Mouse (Mus musculus) liver, embryonic 11.5 days (tissue): ENCODE results near the gene Arhgap45. TPM values are rescaled to one million over a fixed set of nuclear protein-coding genes. Genes with fewer than 3 reads are reported as not detected.

Experiments
- ATAC-seq: fragments of 200-750 bp; cut with Nextera tagmentation; replicated peaks from 2 replicates; pipeline ENCODE4 v1.8.0; 2017; ENCODE audit warnings: moderate number of reproducible peaks, mild to moderate bottlenecking, moderate TSS enrichment, moderate library complexity; ENCODE audit not compliant: low FRiP score
- DNase-seq: peaks from one replicate; pipeline ENCODE4 v3.0.0-alpha.2; 2017; ENCODE audit warnings: low spot score
- H3K27ac ChIP-seq: fragments of 300-500 bp; sonication (generic); 2 replicates; pipeline ENCODE4 v1.5.1; 2014; ENCODE audit warnings: mild to moderate bottlenecking, low read depth, low read length, control low read depth
- H3K27me3 ChIP-seq: fragments of 300-500 bp; sonication (generic); replicated peaks from 2 replicates; pipeline ENCODE4 v1.6.1; 2014; ENCODE audit warnings: low read length, mixed read lengths; ENCODE audit not compliant: control insufficient read depth, insufficient read depth
- H3K36me3 ChIP-seq: fragments of 300-500 bp; sonication (generic); 2 replicates; pipeline ENCODE4 v1.6.1; 2014; ENCODE audit warnings: mild to moderate bottlenecking, low read length, moderate library complexity, mixed read lengths; ENCODE audit not compliant: control insufficient read depth, insufficient read depth
- H3K4me1 ChIP-seq: fragments of 300-500 bp; sonication (generic); replicated peaks from 2 replicates; pipeline ENCODE4 v1.6.1; 2014; ENCODE audit warnings: low read length, mixed read lengths; ENCODE audit not compliant: control insufficient read depth, insufficient read depth
- H3K4me2 ChIP-seq: fragments of 300-500 bp; sonication (generic); 2 replicates; pipeline ENCODE4 v1.6.1; 2014; ENCODE audit warnings: mild to moderate bottlenecking, control low read depth, moderate library complexity
- H3K4me3 ChIP-seq: fragments of 300-500 bp; sonication (generic); 2 replicates; pipeline ENCODE4 v1.5.1; 2014; ENCODE audit warnings: low read depth, low read length, control low read depth
- H3K9ac ChIP-seq: fragments of 300-500 bp; sonication (generic); 2 replicates; pipeline ENCODE4 v1.6.1; 2014; ENCODE audit warnings: low read depth, low read length, control low read depth
- H3K9me3 ChIP-seq: fragments of 300-500 bp; sonication (generic); 2 replicates; pipeline ENCODE4 v1.6.1; 2016; ENCODE audit warnings: low read length, inconsistent platforms, mixed read lengths; ENCODE audit not compliant: control insufficient read depth
- WGBS: fragments of 180-500 bp; shearing (Covaris S2); extraction: QIAGEN DNeasy Blood & Tissue Kit; methylation state at CpG from one replicate; pipeline ENCODE4 v1.1.7; 2014; 5-methylcytosine and 5-hydroxymethylcytosine counted together
- polyA plus RNA-seq: library from polyadenylated mRNA; unstranded; fragments of >200 nt; fragmentation: Nextera tagmentation; extraction: Ambion mirVana; gene quantifications from 2 replicates; pipeline ENCODE4 v1.2.1, GENCODE M21; 2014

The Arhgap45 gene
- polyA plus RNA-seq, 1 experiment from 2014 or later: 29.4 TPM

GRCm38 (mm10) chr10:80055364-80055763 lies 38.9 kb downstream of the Arhgap45 start:
- Histone ChIP-seq H3K27ac (no peak overlapping the region; the same call in 1 of the 2 replicates), H3K9me3 (no peaks in the 10 kb centered on the region), H3K36me3 (peaks cover 36% of the 10 kb centered on the region), H3K4me1 (peaks cover 36% of the 10 kb centered on the region), H3K9ac (peak overlapping the region; percentile 99), H3K27me3 (no peaks in the 10 kb centered on the region), H3K4me3 (peak overlapping the region; percentile 98), H3K4me2 (peak overlapping the region; percentile 96)
- ATAC-seq (no peak), DNase-seq (no peak)
- 80% methylated on average over 5 of the region's 5 CpGs for WGBS

- 56% methylated on average over 9 of the region's 10 CpGs for WGBS
- H3K27me3 ChIP-seq: no peaks in the 10 kb centered on the region
- H3K4me1 ChIP-seq: peaks cover 31% of the 10 kb centered on the region
- DNase-seq (no peak), ATAC-seq (no peak)
- H3K9me3 ChIP-seq: no peaks in the 10 kb centered on the region
- peak overlapping the region; percentile 98; the same call in 1 of the 2 replicates for H3K4me3 ChIP-seq
- H3K27ac ChIP-seq: no peak overlapping the region
- H3K9ac ChIP-seq: peak overlapping the region; percentile 99
- H3K36me3 ChIP-seq: peaks cover 40% of the 10 kb centered on the region
- H3K4me2 ChIP-seq: peak overlapping the region; percentile 96
Observed at GRCm38 (mm10) chr10:80055891-80056290, 39.4 kb downstream of the Arhgap45 start.

GRCm38 (mm10) chr10:80056506-80056905 lies 40.1 kb downstream of the Arhgap45 start:
- DNase-seq (no peak), ATAC-seq (no peak)
- no peaks in the 10 kb centered on the region for H3K27me3 ChIP-seq
- 0 out of 2 replicates have a peak overlapping the region, but pooled peaks have one; percentile 3 for H3K4me3 ChIP-seq
- no peaks in the 10 kb centered on the region for H3K9me3 ChIP-seq
- H3K27ac ChIP-seq: no peak overlapping the region; the same call in 1 of the 2 replicates
- no peak overlapping the region for H3K4me2 ChIP-seq
- peaks cover 25% of the 10 kb centered on the region for H3K4me1 ChIP-seq
- 89% methylated on average over 4 of the region's 4 CpGs for WGBS
- peaks cover 40% of the 10 kb centered on the region for H3K36me3 ChIP-seq
- no peak overlapping the region for H3K9ac ChIP-seq

GRCm38 (mm10) chr10:80056976-80057682 lies 40.7 kb downstream of the Arhgap45 start:
- Histone ChIP-seq H3K4me2 (no peak overlapping the region), H3K27ac (no peak overlapping the region; the same call in 1 of the 2 replicates), H3K9me3 (no peaks in the 10 kb centered on the region), H3K4me1 (peaks cover 19% of the 10 kb centered on the region), H3K4me3 (no peak overlapping the region), H3K9ac (no peak overlapping the region), H3K36me3 (peaks cover 42% of the 10 kb centered on the region), H3K27me3 (no peaks in the 10 kb centered on the region)
- no peak for DNase-seq
- no peak for ATAC-seq
- WGBS: 92% methylated on average over 27 of the region's 27 CpGs

- H3K9ac ChIP-seq: no peak overlapping the region
- H3K27me3 ChIP-seq: no peaks in the 10 kb centered on the region
- H3K4me2 ChIP-seq: no peak overlapping the region
- ATAC-seq (no peak), DNase-seq (no peak)
- WGBS: 85% methylated on average over 30 of the region's 30 CpGs
- no peak overlapping the region for H3K4me3 ChIP-seq
- H3K4me1 ChIP-seq: peaks cover 13% of the 10 kb centered on the region
- no peak overlapping the region for H3K27ac ChIP-seq
- no peaks in the 10 kb centered on the region for H3K9me3 ChIP-seq
- peaks cover 48% of the 10 kb centered on the region for H3K36me3 ChIP-seq
Observed at GRCm38 (mm10) chr10:80057683-80058326, 41.4 kb downstream of the Arhgap45 start.

GRCm38 (mm10) chr10:80063104-80063503 lies 46.7 kb downstream of the Arhgap45 start:
- no peaks in the 10 kb centered on the region for H3K9me3 ChIP-seq
- H3K4me2 ChIP-seq: no peak overlapping the region
- H3K36me3 ChIP-seq: peaks cover 51% of the 10 kb centered on the region
- ATAC-seq (no peak), DNase-seq (no peak)
- WGBS: 93% methylated on average over 5 of the region's 5 CpGs
- no peak overlapping the region for H3K27ac ChIP-seq
- H3K27me3 ChIP-seq: no peaks in the 10 kb centered on the region
- H3K4me1 ChIP-seq: no peaks in the 10 kb centered on the region
- no peak overlapping the region for H3K9ac ChIP-seq
- no peak overlapping the region for H3K4me3 ChIP-seq

GRCm38 (mm10) chr10:80063877-80064650 lies 47.6 kb downstream of the Arhgap45 start:
- no peak overlapping the region for H3K27ac ChIP-seq
- no peaks in the 10 kb centered on the region for H3K4me1 ChIP-seq
- 85% methylated on average over 23 of the region's 23 CpGs for WGBS

GRCm38 (mm10) chr10:80069251-80069650 lies 52.8 kb downstream of the Arhgap45 start:
- H3K27me3 ChIP-seq: no peaks in the 10 kb centered on the region
- H3K4me2 ChIP-seq: no peak overlapping the region
- H3K4me1 ChIP-seq: peaks cover 23% of the 10 kb centered on the region
- DNase-seq: no peak
- WGBS: 93% methylated on average over 6 of the region's 7 CpGs
- H3K27ac ChIP-seq: no peak overlapping the region
- H3K9me3 ChIP-seq: no peaks in the 10 kb centered on the region
- H3K36me3 ChIP-seq: peaks cover 19% of the 10 kb centered on the region; the same call in 1 of the 2 replicates
- H3K4me3 ChIP-seq: no peak overlapping the region
- no peak overlapping the region for H3K9ac ChIP-seq
- no peak for ATAC-seq

More at GRCm38 (mm10) chr10:80063877-80064650, 47.6 kb downstream of the Arhgap45 start:
- DNase-seq (no peak), ATAC-seq (no peak)
- no peaks in the 10 kb centered on the region for H3K9me3 ChIP-seq
- H3K36me3 ChIP-seq: peaks cover 44% of the 10 kb centered on the region; the same call in 1 of the 2 replicates
- H3K27me3 ChIP-seq: no peaks in the 10 kb centered on the region
- H3K4me2 ChIP-seq: no peak overlapping the region
- H3K9ac ChIP-seq: no peak overlapping the region
- H3K4me3 ChIP-seq: no peak overlapping the region
